Mouse (Mus musculus): Measurements from ENCODE around the gene BC005561.
A peak's percentile ranks its signal among the peaks of the same experiment; 100 is the strongest.
"Not testable (repeated sequence)": the region's sequence is repeated elsewhere in the genome, so short reads cannot be mapped to it uniquely, and the experiment has no call there.

BC005561 gene

DNA sequence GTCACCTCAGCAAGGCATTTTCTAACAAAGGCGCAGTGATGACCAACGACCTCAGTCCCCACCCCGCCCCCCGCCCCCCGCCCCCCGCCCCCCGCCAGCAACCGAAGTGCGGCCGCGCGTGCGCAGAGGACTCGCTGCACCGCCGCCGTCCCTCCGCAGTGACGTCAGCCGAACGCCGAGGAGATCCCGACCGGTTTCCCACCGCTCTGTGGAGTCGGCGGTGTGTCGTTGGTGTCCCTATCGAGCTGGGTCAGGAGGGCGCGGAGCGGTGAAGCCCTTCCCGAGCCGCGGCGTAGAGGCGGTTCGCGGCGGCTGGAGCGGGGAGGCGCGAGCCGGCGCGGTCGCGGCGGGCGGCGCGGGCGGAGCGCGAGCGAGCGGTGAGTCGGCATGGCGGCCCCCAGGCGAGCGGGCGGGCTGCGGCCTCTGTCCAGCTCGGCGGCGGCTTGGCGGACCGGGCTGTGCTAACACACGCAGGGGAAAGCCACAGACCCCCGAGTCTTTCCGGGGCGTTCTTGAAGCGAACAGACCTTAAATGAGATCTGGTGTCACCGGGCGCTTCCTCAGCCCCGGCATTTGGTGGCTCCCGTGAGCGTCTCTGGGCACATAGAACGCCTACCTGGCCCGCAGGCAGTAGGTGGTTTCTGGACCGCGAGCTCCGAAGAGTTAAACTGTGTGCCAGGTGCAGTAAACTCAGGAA is at the start of gene BC005561:
BC005561 (plus strand) TSS at position 158 of the 697 bp plus-strand sequence.
- peak; percentile 99 for DNase-seq

DNA sequence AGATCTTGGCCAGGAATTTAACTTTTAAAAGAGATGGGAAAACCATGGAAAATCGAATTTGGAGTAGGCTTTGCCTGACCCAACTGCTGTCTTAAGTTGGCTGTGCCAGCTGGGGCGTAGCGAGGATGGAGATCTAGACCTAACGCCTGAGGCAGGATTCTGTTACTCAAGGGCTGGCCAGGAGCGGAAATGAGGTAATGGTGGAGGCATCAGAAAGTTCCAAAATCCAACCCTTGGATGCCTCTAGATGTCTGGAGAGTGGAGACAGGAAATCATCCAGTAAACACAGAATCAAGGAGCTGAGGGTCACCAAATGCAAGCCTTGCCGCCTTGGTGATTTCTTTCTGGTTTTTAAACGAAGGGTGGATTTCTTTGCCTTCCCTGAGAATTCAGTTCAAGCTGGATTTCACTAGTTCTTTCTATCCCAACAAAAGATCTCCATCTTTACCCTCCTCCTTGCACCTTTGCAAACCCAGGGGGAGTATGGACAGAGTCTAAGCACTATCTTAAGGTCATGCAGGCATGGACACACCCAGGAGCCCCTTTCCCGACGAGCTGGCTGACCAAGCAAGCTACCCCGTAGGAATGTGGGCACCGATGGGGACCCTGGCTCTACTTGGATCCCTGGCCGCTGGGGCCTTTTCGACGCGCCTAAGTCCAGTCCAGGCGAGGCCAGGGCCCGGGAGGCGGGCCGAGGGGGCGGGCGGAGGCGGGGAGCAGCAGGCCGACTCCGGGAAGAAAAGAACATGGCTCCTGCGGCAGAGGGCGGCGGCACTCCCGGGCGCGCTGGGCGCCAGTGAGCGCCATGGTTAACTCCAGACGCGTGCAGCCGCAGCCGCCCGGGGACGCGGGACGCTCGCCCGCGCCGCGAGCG is 49.1 kb upstream of the BC005561 start, which contains the start of gene Pkd2:
Pkd2 (plus strand) TSS at position 619 of the 874 bp plus-strand sequence.
- peak; percentile 99 for DNase-seq

DNA sequence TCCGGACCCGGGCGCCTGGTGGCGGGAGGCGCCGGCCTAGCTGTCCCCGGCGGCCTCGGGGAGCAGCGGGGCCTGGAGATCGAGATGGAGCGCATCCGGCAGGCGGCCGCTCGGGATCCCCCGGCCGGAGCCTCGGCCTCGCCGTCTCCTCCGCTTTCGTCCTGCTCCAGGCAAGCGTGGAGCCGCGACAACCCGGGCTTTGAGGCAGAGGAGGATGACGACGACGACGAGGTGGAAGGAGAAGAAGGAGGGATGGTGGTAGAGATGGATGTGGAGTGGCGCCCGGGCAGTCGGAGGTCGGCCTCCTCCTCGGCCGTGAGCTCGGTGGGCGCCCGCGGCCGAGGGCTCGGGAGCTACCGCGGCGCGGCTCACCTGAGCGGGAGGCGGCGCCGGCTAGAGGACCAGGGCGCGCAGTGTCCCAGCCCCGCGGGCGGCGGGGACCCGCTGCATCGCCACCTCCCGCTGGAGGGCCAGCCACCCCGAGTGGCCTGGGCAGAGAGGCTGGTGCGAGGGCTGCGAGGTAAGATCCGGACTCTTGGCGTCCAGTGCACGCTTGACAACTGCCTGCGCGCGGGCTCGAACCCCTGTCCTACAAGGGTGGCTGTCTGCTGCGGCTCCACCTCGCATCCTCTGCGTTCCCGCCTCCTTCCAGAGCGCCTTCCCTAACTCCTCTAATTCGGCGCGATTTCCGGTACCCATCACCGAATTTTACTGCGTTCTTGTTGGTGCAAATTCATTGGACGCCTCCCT is 48.3 kb upstream of the BC005561 start:
- peak; percentile 96 for DNase-seq

DNA sequence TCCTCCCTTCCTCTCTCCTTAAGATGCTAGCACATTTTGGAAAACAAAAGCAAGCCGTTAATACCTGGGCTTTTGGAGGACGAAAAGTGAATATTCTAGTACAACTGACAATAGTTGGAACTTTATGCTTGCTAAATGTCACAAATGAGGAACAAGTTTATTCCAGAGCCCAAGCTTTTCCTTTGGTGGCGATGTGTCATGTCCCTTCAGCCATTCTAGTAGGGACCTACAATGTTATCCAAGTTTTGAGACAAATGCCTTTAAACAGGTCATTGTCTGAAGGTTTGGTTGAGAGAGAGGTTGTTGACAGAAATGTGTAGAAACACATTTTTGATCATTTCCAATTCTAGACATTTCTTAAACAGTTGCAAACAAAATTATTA is 47.7 kb upstream of the BC005561 start:
- no peak for DNase-seq

DNA sequence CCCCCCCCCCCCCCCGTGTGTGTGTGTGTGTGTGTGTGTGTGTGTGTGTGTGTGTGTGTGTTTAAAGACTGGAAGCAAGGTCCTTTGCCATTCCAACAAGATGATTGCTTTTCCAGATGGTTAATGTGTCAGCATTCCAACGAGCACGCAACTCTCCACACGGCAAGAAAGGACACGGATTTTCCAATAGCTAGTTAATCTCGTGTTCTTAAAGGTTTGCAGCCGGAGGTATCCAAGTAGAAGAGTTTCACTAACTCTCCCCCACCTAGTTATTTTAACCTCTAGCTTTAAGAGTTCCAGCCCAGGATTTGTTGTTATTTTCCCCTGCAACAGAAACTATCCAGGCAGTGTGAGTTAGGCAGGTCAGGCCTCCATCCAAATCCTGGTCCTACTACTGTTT is 47.3 kb upstream of the BC005561 start:
- peak; percentile 93 for DNase-seq

DNA sequence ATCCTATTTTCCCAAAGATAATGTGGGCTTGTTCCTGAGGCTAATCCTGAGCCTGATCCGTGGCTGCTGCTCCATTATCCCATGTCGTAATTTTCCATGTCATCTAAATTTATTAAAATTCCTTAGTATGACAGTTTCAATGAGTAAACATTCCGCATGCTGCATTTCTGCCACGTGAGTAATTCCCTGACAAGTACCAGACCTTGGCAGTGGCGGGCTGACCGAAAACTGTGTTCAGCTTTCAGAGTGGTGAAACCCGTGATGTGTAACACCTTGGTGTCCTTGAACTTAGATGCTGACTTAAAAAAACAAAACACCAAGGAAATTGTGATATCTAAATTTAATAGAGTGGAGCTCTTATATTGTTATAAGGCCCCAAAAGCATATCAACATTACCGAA is 42.9 kb upstream of the BC005561 start:
- DNase-seq: peak; percentile 89

DNA sequence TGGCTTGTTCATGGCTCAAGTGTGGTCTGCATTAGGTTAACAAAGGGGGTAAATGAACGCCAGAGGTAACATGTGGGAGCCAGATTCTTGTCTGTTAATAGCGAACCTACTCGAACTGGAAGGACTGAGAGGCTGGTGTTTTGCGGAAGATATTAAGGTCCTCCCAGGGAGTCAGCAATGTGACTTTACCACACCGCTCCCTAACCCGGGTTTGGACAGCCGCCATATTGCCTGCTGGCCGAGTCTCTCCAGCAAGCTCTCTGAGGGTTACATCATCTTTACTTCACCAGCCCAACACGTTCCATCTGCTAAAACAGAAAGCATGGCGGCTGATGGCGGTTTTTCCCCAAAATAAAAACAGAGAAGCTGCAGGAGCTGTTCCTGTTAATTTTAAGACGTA is 42.4 kb upstream of the BC005561 start:
- peak; percentile 98 for DNase-seq

DNA sequence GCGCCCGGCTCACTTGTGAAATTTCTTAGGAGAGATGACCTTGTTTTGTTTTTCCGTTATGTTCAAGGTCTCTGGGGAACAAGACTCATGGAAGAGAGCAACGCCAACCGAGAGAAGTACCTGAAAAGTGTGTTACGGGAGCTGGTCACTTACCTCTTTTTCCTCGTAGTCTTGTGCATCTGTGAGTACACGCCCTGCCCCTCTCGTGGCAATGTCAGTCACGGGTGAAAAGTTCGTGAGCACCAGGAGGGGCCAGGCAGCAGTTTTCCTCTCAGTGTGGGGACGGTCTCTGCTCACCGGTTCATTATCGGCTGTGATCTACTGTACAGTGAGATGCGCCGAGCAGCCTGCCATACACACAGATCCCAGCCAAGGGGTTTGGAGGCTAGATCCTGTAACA is 41.3 kb upstream of the BC005561 start:
- DNase-seq: peak; percentile 86

DNA sequence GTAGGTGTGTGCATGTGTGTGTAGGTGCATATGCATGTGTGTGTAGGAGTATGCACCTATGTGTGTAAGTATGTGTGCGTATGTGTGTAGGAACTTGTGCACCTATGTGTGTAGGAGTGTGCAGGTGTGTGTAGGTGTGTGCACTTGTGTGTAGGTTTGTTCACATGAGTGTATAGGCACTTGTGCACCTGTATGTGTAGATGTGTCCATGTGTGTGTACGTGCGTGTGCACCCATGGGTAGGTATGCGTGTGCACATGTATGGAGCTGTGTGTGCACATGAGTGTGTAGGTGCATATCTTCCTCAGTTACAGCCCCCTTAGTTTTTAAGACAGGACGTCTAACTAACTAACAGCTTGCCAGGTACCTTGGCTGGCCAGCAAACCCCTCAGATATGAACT is 39.6 kb upstream of the BC005561 start:
- peak; percentile 68 for DNase-seq

DNA sequence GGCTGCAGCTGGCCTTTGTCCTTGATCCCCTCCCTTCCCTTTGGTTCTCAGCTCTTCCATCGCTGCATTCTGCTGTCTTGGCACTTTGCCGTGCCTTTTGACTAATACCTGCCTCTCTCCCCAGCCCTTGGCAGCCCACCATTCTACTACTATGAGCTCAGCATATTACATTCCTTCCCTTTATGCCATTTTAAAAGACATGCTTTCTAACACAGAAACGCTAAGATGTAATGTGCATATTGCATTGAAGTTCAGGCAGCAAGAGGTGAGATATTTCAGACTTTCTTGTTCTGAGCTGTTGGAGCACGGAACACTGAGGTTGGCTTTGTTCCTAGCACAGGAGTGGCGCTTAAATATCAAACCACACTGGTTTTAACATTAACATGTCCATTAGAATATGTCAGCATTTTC is 37.2 kb upstream of the BC005561 start:
- peak; percentile 56 for DNase-seq

DNA sequence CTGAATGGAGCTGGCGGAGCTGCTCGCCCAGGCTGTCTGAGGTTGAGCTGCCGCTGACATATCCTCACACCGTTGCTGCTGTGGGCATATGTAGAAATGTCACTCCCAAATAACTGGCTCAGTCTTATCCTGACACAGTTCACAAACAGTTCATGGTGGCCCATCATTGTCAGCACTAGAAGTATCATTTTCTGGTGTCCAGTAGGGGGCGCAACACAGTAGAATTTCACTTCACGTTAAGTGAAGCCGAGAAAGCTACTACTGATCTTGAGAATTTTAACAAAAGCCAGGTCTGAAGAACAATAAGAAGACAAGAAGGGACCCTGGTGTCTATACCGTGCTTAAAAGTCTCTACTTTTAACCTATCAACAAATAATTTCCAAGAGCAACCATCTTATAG is 35.8 kb upstream of the BC005561 start:
- peak; percentile 66 for DNase-seq

DNA sequence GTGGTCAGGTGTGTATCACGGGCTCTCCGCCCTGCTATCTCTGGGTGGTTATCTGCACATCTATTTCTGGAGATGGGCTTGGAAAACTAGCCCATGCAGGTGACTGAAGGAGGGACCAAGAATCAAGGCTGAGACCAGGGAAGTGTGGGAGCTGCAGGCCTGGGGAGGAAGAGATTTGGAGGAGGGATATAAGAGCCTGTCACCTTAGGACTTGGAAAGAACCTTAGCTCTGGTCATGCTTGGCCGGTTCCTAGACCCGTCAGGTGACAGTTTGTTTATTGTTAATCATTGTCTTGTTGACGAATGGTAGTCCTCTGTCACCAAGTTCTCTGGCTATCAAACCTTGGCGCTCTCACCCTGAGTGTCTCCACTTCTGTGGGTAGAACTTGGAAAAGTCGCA is 27.8 kb upstream of the BC005561 start:
- no peak for DNase-seq

DNA sequence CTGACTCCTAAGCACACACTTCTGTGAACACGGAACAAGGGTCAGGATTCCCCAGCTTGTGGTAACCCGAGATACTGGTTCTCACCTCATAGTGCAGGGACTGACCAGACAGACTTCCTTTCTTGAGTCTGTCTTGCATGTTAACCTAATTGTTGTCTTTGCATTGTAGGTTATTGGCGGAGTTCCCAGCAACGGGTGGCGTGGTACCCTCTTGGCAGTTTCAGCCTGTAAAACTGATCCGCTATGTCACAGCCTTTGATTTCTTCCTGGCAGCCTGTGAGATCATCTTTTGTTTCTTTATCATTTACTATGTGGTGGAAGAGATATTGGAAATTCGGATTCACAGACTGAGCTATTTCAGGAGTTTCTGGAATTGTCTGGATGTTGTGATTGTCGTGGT is 25.3 kb upstream of the BC005561 start:
- peak; percentile 61 for DNase-seq

DNA sequence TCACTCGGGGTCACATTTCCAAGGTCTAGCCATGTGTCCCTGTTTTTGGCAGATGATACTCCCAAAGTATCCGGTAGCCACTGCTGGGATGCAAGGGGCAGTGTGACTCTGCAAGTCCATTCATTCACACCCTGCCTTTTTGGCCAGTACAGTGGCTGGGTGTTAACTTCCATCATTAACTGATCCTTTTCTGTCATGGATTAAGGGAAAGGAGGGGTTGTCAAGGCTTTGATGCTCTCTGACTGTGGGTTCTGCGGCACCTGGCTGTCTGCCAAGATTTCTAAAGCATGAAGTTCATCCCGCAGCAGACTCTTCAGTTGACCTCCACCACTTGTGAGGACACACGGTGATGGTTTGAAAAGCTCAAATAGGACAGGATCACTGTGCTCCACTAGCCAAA is 16.6 kb upstream of the BC005561 start:
- DNase-seq: peak; percentile 71

DNA sequence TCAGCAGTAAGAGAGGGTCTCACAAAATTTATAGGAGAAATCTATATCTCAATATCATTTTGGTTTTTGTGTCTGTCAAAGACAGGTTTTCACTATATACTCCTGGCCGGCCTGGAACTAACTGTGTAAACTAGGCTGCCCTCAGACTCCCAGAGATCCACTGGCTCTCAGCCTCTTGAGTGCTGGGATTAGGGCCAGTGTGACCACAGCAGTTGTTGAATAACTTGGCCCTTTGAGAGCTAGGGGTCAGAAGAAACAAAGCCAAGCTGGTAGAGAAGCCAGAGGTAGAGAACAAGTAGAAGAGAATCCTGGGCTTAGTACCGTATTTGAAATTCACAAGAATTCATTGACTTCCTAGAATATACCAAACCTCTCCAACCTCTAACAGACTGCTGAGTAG is 3.3 kb upstream of the BC005561 start:
- DNase-seq: peak; percentile 72

DNA sequence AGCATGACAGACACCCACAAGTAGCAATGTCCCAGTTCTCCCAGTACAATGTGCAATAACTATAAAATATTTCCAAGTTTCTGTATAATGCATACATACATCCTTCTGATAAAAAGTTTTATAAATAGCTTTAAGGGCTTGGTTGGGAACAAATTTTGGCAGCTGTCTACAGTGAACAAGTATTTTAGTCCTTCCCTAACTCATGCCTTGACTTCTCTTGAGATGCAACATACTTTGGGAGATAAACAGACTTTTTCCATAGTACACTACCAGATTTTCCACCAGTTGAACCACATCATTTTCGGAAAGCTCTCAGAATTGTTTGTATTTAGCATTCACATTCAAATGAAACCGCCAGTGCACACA is 340 bp upstream of the BC005561 start:
- DNase-seq: no peak

DNA sequence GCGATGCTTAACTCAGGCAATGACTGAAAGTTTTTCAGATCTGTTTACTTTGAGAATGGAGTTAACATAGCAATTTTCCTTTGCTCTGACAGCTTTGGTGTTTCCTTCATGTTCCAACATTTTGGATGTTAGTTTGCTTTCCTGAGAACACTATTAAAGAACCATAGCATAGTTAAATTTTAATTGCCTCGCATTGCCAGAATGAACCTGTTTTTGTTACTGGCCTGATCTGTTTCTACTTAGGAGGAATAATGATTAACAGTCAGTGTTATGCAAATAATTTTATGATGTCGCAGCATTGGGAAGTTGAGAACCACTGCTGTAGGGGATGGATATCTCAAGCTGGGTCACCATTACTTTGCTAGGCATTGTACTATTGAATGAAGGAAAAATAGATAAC is 3.1 kb downstream of the BC005561 start:
- no peak for DNase-seq

DNA sequence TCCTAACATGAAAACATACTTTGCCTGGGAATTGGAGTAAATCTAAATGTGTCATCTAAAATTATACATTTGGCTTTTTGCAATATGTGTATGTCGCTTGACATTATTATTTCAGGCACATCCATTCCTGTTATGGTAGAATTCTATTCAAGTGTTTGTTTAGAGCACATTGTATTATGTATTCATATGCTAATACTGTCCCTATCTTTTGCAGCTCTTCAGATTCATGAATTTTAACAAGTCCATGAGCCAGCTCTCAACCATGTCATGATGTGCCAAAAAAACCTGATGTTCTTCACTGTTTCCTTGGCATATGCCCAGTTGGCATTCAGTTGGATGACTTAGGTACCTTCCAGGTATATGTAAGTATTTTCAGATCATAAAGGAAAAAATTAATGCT is 30.5 kb downstream of the BC005561 start:
- no peak for DNase-seq

DNA sequence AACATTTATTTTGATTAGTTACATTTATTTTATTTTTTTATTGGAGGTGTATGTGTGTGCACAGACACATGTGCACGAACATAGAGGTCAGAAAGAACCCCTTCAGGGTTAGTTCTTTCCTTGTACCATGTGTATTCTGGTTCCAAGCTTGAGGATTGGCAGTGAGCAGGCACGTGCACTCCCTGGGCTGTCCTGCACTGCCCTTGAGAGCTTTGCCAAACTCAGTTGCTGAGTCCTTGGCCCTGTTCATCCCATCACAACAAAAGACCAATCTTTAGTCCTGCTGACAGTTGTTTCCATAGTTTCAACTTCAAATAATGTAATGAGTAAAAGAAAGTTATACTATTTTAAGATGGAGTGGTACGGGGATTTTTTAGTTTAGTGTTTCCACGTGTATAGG is 31.2 kb downstream of the BC005561 start:
- no peak for DNase-seq

DNA sequence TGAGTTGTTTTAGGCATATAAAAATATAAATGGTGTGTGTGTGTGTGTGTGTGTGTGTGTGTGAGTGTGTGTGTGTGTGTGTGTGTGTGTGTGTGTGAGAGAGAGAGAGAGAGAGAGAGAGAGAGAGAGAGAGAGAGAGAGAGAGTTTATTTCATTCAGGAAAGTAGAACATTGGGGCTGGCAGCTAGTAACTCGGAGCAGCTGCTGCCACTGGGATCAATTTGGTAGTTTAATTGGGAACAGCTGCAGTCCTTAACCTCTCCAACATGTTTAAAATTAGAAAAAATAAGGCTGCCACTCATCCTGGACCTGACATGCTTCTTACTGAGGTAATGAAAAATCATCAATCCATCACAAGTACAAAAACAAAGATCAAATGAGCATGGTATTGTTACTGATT is 59.9 kb downstream of the BC005561 start:
- DNase-seq: not testable (repeated sequence)

DNA sequence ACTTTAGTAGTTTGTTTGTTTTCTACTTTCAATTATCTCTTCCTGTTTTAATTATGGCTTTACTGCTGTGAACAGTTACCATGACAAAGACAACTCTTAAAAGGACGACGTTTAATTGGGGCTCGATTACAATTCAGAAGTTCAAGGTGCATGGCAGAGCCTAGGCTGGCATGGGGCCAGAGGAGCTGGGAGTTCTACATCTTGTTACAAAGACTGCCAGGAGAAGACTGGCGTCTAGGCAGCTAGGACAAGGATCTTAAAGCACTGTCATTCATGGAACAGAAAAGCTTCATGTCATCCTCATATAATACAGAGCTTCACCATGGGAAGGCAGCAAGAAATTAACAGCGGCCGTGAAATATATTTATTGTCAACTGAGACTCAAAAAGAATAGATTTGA is 62.6 kb downstream of the BC005561 start:
- no peak for DNase-seq

DNA sequence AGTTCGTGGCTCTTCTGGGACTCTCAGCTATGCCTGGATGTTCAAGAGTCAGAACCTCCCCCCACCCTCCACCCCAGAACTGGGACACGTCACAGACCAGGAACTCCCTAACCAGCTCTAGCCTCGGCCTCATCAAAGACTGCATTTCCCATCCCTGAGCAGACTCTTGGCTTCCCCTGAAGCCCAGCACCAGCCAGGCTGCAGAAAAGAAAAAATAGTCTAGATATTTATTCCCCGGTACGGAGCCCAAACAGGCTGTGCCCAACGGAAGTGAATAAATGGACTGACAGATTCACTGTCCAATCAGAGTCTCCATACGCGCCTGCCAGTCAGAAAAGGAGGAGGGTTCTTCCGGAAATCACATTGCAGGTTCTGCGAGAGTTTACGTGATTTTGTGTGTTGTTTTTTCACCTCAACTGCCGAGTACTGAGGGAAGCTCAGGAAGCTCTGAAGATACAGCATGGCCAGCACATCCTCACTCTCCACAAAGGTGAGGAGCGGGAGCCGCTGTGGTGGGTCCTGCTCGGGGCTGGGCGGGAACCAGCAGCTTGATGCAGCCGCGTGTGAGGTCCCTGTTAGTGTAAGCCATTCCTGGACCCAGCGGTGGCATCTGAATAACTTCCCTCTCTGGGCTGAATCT is 63.2 kb downstream of the BC005561 start:
- peak; percentile 99 for DNase-seq

Measured in heart, adult 11 months (tissue).